Mouse (Mus musculus): ENCODE data around the gene Coro7. TPM values are rescaled to one million over a fixed set of nuclear protein-coding genes. Genes with fewer than 3 reads are reported as not detected.

Gene Coro7
- polyA plus RNA-seq (2015; fragmentation: Nextera tagmentation; extraction: Ambion mirVana), result 15.3 and 24.0 TPM in 2 replicates

DNA sequence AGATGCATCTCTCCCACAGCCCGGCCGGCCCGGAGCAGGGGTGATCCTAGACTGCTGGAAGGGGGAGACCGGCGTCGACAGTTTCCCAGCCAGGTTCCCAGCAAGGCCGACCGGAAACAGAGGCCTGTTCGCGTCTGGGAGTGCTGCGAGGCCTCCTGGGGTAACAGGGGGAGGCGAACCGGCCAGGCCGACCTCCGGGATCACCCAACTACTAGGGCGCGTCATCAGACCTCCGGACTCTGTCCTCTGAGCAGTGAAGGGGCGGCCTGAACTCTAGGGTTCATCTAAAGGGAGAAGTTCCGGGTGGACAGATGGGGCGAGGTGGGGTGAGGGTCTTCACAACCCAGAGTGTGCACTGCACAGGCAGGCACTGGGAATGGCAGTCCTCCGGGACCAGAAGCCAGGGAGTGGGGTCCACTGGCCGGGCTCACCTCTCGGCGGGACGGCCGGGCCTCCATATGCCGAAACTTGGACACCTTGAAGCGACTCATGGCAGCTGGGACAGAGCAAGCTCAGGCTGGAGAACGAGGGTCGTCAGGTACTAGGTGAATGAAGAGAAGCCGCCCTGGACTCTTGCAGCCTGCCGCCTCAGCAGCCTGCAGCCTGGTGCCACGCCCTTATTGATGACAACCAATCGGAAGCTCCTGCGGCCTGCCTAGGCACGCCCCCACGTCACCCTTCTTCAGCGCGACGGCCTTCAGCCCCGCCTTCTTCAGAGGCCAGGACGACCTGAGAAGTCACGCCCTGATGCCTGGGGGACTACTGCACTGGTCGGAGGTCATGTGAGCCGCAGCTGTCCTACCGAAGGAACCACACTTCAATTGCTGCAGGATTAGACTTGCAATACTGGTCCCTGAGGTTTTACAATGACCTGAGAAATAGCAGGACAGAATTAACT, at the start of gene Coro7:
TSS of gene Coro7 (minus strand) at position 657 of the 898 bp plus-strand sequence.

DNA sequence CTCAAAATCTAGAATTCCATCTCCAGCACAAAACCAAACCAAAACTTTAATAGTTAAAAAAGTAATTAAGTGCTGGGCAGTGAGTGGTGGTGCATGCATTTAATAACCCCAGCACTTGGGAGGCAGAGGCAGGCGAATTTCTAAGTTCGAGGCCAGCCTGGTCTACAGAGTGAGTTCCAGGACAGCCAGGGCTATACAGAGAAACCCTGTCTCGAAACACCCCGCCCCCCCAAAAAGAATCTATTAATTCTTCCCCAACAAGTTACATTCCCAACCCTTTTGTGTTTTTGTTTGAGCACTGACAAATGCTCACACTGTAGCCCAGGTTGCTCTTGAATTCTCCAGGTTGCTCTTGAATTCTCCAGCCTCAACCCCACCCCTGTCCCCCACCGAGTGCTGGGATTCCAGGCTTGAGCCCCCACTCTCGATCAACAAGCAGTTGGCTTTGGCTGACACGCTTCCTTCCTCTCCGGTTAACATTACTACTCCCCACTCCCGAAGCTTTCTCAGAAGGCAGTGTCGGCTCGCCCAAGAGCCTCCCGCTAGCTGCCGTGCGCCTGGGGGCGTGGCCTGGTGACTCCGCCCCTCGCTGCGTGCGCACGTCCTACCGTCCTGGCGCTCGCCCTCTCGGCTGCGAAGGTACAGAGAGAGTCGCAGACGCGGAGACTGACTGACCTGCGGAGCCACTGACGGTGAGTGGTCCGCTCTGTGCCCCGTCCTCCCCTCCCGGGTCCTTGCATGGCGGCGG, 46.4 kb upstream of the Coro7 start, which contains the start of gene Hmox2:
TSS of gene Hmox2 (plus strand) at position 582 of the 748 bp plus-strand sequence.

DNA sequence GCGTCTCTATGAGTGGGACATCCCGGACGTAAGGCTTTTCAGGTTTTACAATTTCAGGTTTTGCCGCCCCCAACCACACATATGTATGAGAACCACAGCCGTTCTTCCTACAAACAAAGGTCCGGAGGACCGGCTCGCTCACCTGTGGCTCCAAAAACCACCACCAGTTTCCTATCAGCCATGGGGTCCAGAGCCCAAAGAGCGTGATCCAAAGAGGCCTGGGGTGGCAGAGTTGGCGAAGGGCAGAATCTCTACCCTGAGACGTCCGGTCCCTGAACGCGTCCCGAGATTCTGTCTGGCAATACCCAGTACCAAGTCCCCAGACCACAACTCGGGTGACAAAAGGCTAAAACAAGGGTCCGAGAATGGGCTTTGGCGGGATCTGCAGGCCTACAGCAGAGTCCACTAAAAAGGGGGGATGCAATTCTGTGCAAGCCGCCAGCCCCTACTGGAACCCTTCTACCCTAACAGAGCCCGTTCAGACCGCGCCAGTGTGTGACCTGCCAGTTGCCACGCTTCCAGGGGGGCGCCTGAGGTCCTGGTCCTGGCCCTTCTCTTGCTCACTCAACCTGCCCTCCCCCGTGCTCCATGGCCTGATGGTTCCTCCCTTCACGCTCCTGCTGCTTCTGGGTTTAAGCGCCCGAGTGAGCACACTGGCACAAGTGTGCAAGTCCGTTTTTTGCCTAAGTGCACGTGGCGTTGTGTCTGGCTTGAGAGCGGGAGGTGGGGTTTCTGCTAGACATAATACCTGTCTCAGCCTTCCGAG, 39.4 kb upstream of the Coro7 start, which contains the start of gene Nmral1:
TSS of gene Nmral1 (minus strand) at position 604 of the 766 bp plus-strand sequence.

DNA sequence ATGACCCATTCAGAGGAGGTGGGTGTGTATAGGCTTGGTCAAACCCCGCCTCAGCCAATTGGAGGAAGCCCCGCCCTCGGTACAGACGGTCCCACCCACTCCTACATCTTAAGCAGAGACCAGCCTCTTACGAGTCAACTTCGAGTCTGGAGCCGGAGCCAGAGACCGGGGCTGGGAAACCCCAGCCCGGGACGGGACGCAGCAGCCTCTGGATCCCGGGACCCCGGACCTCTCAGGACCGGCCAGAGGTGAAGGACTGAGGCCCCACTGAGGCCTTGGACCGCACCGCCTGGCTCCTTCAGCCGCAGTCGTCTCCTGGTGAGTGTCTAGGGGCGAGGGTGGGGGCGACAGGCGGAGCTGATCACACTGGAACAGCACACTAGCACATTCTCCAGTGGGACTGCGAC, 39.7 kb downstream of the Coro7 start, which contains the start of the genes Vasn and Dnaja3:
TSS of gene Vasn (plus strand) at position 111 of the 407 bp plus-strand sequence.
TSS of gene Dnaja3 (plus strand) at position 159 of the 407 bp plus-strand sequence.

GRCm38 (mm10) chr16:4624481-4625110, 55.0 kb downstream of the Coro7 start, which contains the start of gene Pam16:
Pam16 (minus strand) TSS chr16:4624988.

GRCm38 (mm10) chr16:4593971-4594813, 85.4 kb downstream of the Coro7 start, which contains the start of gene Glis2:
Glis2 (plus strand) TSS chr16:4594713.

Other genes with a start within 250 kb of the Coro7 start
- 1.5 and 2.0 TPM in 2 replicates for gene Srl, start 138.0 kb downstream of the Coro7 start, polyA plus RNA-seq (2015; fragmentation: Nextera tagmentation; extraction: Ambion mirVana)
- gene Tfap4, start 119.9 kb downstream of the Coro7 start, polyA plus RNA-seq (2015; fragmentation: Nextera tagmentation; extraction: Ambion mirVana), result 10.5 and 11.2 TPM in 2 replicates
- gene Glis2, start 85.1 kb downstream of the Coro7 start, polyA plus RNA-seq (2015; fragmentation: Nextera tagmentation; extraction: Ambion mirVana), result 9.8 and 10.2 TPM in 2 replicates
- 66.8 and 69.2 TPM in 2 replicates for gene Pam16, start 54.8 kb downstream of the Coro7 start, polyA plus RNA-seq (2015; fragmentation: Nextera tagmentation; extraction: Ambion mirVana)
- gene Vasn, start 39.8 kb downstream of the Coro7 start, polyA plus RNA-seq (2015; fragmentation: Nextera tagmentation; extraction: Ambion mirVana), result 7.3 and 8.3 TPM in 2 replicates
- 36.9 and 37.4 TPM in 2 replicates for gene Dnaja3, start 39.8 kb downstream of the Coro7 start, polyA plus RNA-seq (2015; fragmentation: Nextera tagmentation; extraction: Ambion mirVana)
- 52.4 and 53.4 TPM in 2 replicates for gene Nmral1, start 39.6 kb upstream of the Coro7 start, polyA plus RNA-seq (2015; fragmentation: Nextera tagmentation; extraction: Ambion mirVana)
- gene Hmox2, start 46.6 kb upstream of the Coro7 start, polyA plus RNA-seq (2015; fragmentation: Nextera tagmentation; extraction: Ambion mirVana), result 33.7 and 40.2 TPM in 2 replicates
- 17.1 and 20.0 TPM in 2 replicates for gene Cdip1, start 110.5 kb upstream of the Coro7 start, polyA plus RNA-seq (2015; fragmentation: Nextera tagmentation; extraction: Ambion mirVana)
- 0.15 and 0.16 TPM in 2 replicates for gene 4930562C15Rik, start 155.6 kb upstream of the Coro7 start, polyA plus RNA-seq (2015; fragmentation: Nextera tagmentation; extraction: Ambion mirVana)
- gene Ubald1, start 200.5 kb upstream of the Coro7 start, polyA plus RNA-seq (2015; fragmentation: Nextera tagmentation; extraction: Ambion mirVana), result 16.4 and 19.0 TPM in 2 replicates
- gene Mgrn1, start 206.5 kb upstream of the Coro7 start, polyA plus RNA-seq (2015; fragmentation: Nextera tagmentation; extraction: Ambion mirVana), result 19.1 and 26.0 TPM in 2 replicates

All from spleen, postnatal 0 days (tissue).